Mouse (Mus musculus): ENCODE results near the gene Zmynd10. TPM values are rescaled to one million over a fixed set of nuclear protein-coding genes. Genes with fewer than 3 reads are reported as not detected.
"Not testable (repeated sequence)": the region's sequence is repeated elsewhere in the genome, so short reads cannot be mapped to it uniquely, and the experiment has no call there.

Zmynd10 gene
- total and polyA plus RNA-seq, 2 experiments: 0.10 to 0.28 TPM

- H3K4me3 ChIP-seq (ENCODE audit: insufficient read depth, low read depth, low read length): peak overlapping the region; percentile 83
- peaks cover 24% of the 10 kb centered on the region; the same call in 1 of the 2 replicates for H3K79me2 ChIP-seq (ENCODE audit: control insufficient read depth, insufficient read depth, low read length)
- peaks cover 34% of the 10 kb centered on the region for H3K4me1 ChIP-seq (ENCODE audit: control insufficient read depth, insufficient read depth, low read length)
- DNase-seq (ENCODE audit: extremely low read depth, low read depth, low spot score): no peak
- H3K27me3 ChIP-seq (ENCODE audit: control insufficient read depth, insufficient read depth, low read length): no peaks in the 10 kb centered on the region
- H3K9ac ChIP-seq (ENCODE audit: low read depth, low read length): peak overlapping the region; percentile 82
- H3K27ac ChIP-seq (replicated peaks; ENCODE audit: insufficient read depth, low read depth, low read length): peak overlapping the region; percentile 94
- H3K36me3 ChIP-seq (ENCODE audit: control insufficient read depth, insufficient read depth, low read length): peaks cover 7% of the 10 kb centered on the region
- 48% methylated on average over 13 of the region's 13 CpGs for WGBS
- TF ChIP-seq POLR2A (IDR thresholded peaks at IDR 0.05; ENCODE audit: extremely low read depth, insufficient read depth, low read length) (no peak), CTCF (IDR thresholded peaks at IDR 0.05; ENCODE audit: low read depth, low read length) (no peak)
These were observed 22.9 kb downstream of the Zmynd10 start for GRCm38 (mm10) chr9:107570016-107570415.

GRCm38 (mm10) chr9:107570845-107571244 lies 23.7 kb downstream of the Zmynd10 start:
- no peak for DNase-seq (ENCODE audit: extremely low read depth, low read depth, low spot score)
- Histone ChIP-seq H3K36me3 (ENCODE audit: control insufficient read depth, insufficient read depth, low read length) (peaks cover 7% of the 10 kb centered on the region), H3K9ac (ENCODE audit: low read depth, low read length) (peak overlapping the region; percentile 82), H3K27me3 (ENCODE audit: control insufficient read depth, insufficient read depth, low read length) (no peaks in the 10 kb centered on the region), H3K4me3 (ENCODE audit: insufficient read depth, low read depth, low read length) (peak overlapping the region; percentile 83), H3K4me1 (ENCODE audit: control insufficient read depth, insufficient read depth, low read length) (peaks cover 38% of the 10 kb centered on the region), H3K27ac (replicated peaks; ENCODE audit: insufficient read depth, low read depth, low read length) (peak overlapping the region; percentile 94), H3K79me2 (ENCODE audit: control insufficient read depth, insufficient read depth, low read length) (peaks cover 24% of the 10 kb centered on the region; the same call in 1 of the 2 replicates)
- WGBS: 61% methylated on average over 21 of the region's 21 CpGs
- TF ChIP-seq CTCF (IDR thresholded peaks at IDR 0.05; ENCODE audit: low read depth, low read length): no peak
- TF ChIP-seq POLR2A (IDR thresholded peaks at IDR 0.05; ENCODE audit: extremely low read depth, insufficient read depth, low read length): no peak

GRCm38 (mm10) chr9:107571534-107572326 lies 24.6 kb downstream of the Zmynd10 start:
- H3K27ac ChIP-seq (replicated peaks; ENCODE audit: insufficient read depth, low read depth, low read length): peak overlapping the region; percentile 94
- H3K4me3 ChIP-seq (ENCODE audit: insufficient read depth, low read depth, low read length): peak overlapping the region; percentile 83
- H3K9ac ChIP-seq (ENCODE audit: low read depth, low read length): peak overlapping the region; percentile 82
- H3K79me2 ChIP-seq (ENCODE audit: control insufficient read depth, insufficient read depth, low read length): peaks cover 24% of the 10 kb centered on the region; the same call in 1 of the 2 replicates
- peaks cover 35% of the 10 kb centered on the region for H3K4me1 ChIP-seq (ENCODE audit: control insufficient read depth, insufficient read depth, low read length)
- 68% methylated on average over 22 of the region's 22 CpGs for WGBS
- TF ChIP-seq CTCF (IDR thresholded peaks at IDR 0.05; ENCODE audit: low read depth, low read length): no peak
- no peak for TF ChIP-seq POLR2A (IDR thresholded peaks at IDR 0.05; ENCODE audit: extremely low read depth, insufficient read depth, low read length)
- DNase-seq (ENCODE audit: extremely low read depth, low read depth, low spot score): peak; percentile 59
- H3K36me3 ChIP-seq (ENCODE audit: control insufficient read depth, insufficient read depth, low read length): peaks cover 7% of the 10 kb centered on the region
- no peaks in the 10 kb centered on the region for H3K27me3 ChIP-seq (ENCODE audit: control insufficient read depth, insufficient read depth, low read length)

- DNase-seq (ENCODE audit: extremely low read depth, low read depth, low spot score): no peak
- WGBS: 98% methylated on average over 2 of the region's 2 CpGs
- Histone ChIP-seq H3K4me1 (ENCODE audit: control insufficient read depth, insufficient read depth, low read length) (peaks cover 33% of the 10 kb centered on the region), H3K9ac (ENCODE audit: low read depth, low read length) (no peak overlapping the region), H3K36me3 (ENCODE audit: control insufficient read depth, insufficient read depth, low read length) (peaks cover 7% of the 10 kb centered on the region), H3K27ac (replicated peaks; ENCODE audit: insufficient read depth, low read depth, low read length) (0 out of 2 replicates have a peak overlapping the region, but pooled peaks have one; percentile 7), H3K79me2 (ENCODE audit: control insufficient read depth, insufficient read depth, low read length) (peaks cover 27% of the 10 kb centered on the region; the same call in 1 of the 2 replicates), H3K4me3 (ENCODE audit: insufficient read depth, low read depth, low read length) (no peak overlapping the region), H3K27me3 (ENCODE audit: control insufficient read depth, insufficient read depth, low read length) (no peaks in the 10 kb centered on the region)
- TF ChIP-seq CTCF (IDR thresholded peaks at IDR 0.05; ENCODE audit: low read depth, low read length) (no peak), POLR2A (IDR thresholded peaks at IDR 0.05; ENCODE audit: extremely low read depth, insufficient read depth, low read length) (no peak)
These were observed 25.2 kb downstream of the Zmynd10 start for GRCm38 (mm10) chr9:107572327-107572662.

- peaks cover 38% of the 10 kb centered on the region; the same call in 1 of the 2 replicates for H3K79me2 ChIP-seq (ENCODE audit: control insufficient read depth, insufficient read depth, low read length)
- H3K4me1 ChIP-seq (ENCODE audit: control insufficient read depth, insufficient read depth, low read length): peaks cover 32% of the 10 kb centered on the region
These were observed 26.7 kb downstream of the Zmynd10 start for GRCm38 (mm10) chr9:107573774-107574173.

More at GRCm38 (mm10) chr9:107573774-107574173, 26.7 kb downstream of the Zmynd10 start:
- not testable (repeated sequence) for H3K4me3 ChIP-seq (ENCODE audit: insufficient read depth, low read depth, low read length); H3K9ac ChIP-seq (ENCODE audit: low read depth, low read length); H3K27me3 ChIP-seq (ENCODE audit: control insufficient read depth, insufficient read depth, low read length); DNase-seq (ENCODE audit: extremely low read depth, low read depth, low spot score); H3K36me3 ChIP-seq (ENCODE audit: control insufficient read depth, insufficient read depth, low read length); H3K27ac ChIP-seq (replicated peaks; ENCODE audit: insufficient read depth, low read depth, low read length)
- WGBS: 91% methylated on average over 6 of the region's 6 CpGs
